Mouse (Mus musculus): ENCODE measurements at regions not wholly inside any gene's neighbourhood (a gene's known extent, or its start where the extent isn't known, plus 50 kb on each side); places are given as distances from the start of the nearest gene placed in this dataset.
"Not testable (repeated sequence)": the region's sequence is repeated elsewhere in the genome, so short reads cannot be mapped to it uniquely, and the experiment has no call there.

GRCm38 (mm10) chr5:63331186-63331585 lies 317.7 kb upstream of the Nwd2 start:
- DNase-seq (ENCODE audit: low spot score in 2 of 2): no peak

- DNase-seq (ENCODE audit: low spot score in 2 of 2): no peak
Measured at GRCm38 (mm10) chr5:63351108-63351507, 297.8 kb upstream of the Nwd2 start.

- no peak for DNase-seq (ENCODE audit: low spot score in 2 of 2)
Measured at GRCm38 (mm10) chr5:63391956-63392355, 256.9 kb upstream of the Nwd2 start.

GRCm38 (mm10) chr5:63397963-63398362 lies 250.9 kb upstream of the Nwd2 start:
- DNase-seq (ENCODE audit: low spot score in 2 of 2): no peak

GRCm38 (mm10) chr5:63430167-63430566 lies 218.7 kb upstream of the Nwd2 start:
- no peak for DNase-seq (ENCODE audit: low spot score in 2 of 2)

- no peak for DNase-seq (ENCODE audit: low spot score in 2 of 2)
Measured at GRCm38 (mm10) chr5:63444407-63444806, 204.5 kb upstream of the Nwd2 start.

GRCm38 (mm10) chr5:63445171-63445570 lies 203.7 kb upstream of the Nwd2 start:
- no peak for DNase-seq (ENCODE audit: low spot score in 2 of 2)

GRCm38 (mm10) chr5:63468526-63469268 lies 180.2 kb upstream of the Nwd2 start:
- no peak for DNase-seq (ENCODE audit: low spot score in 2 of 2)

GRCm38 (mm10) chr5:63469701-63470100 lies 179.2 kb upstream of the Nwd2 start:
- DNase-seq (ENCODE audit: low spot score in 2 of 2): no peak

GRCm38 (mm10) chr5:63473163-63473562 lies 175.7 kb upstream of the Nwd2 start:
- DNase-seq (ENCODE audit: low spot score in 2 of 2): no peak

GRCm38 (mm10) chr5:63476240-63476973 lies 172.5 kb upstream of the Nwd2 start:
- no peak for DNase-seq (ENCODE audit: low spot score in 2 of 2)

GRCm38 (mm10) chr5:63498952-63499351 lies 149.9 kb upstream of the Nwd2 start:
- peak; percentile 13 to 26 for DNase-seq (ENCODE audit: low spot score in 2 of 2)

- peak; percentile 10 to 33 for DNase-seq (ENCODE audit: low spot score in 2 of 2)
Measured at GRCm38 (mm10) chr5:63503056-63503845, 145.7 kb upstream of the Nwd2 start.

- DNase-seq (ENCODE audit: low spot score in 2 of 2): no peak
Measured at GRCm38 (mm10) chr5:63534197-63534596, 114.7 kb upstream of the Nwd2 start.

GRCm38 (mm10) chr5:63540530-63540929 lies 108.4 kb upstream of the Nwd2 start:
- no peak for DNase-seq (ENCODE audit: low spot score in 2 of 2)

GRCm38 (mm10) chr5:63545482-63545881 lies 103.4 kb upstream of the Nwd2 start:
- no peak for DNase-seq (ENCODE audit: low spot score in 2 of 2)

- DNase-seq (ENCODE audit: low spot score in 2 of 2): not testable (repeated sequence)
Measured at GRCm38 (mm10) chr5:63565891-63566290, 83.0 kb upstream of the Nwd2 start.

- no peak for DNase-seq (ENCODE audit: low spot score in 2 of 2)
Measured at GRCm38 (mm10) chr5:63575401-63575800, 73.5 kb upstream of the Nwd2 start.

- DNase-seq (ENCODE audit: low spot score in 2 of 2): no peak
Measured at GRCm38 (mm10) chr5:63579409-63579808, 69.5 kb upstream of the Nwd2 start.

- no peak for DNase-seq (ENCODE audit: low spot score in 2 of 2)
Measured at GRCm38 (mm10) chr5:63587051-63587450, 61.9 kb upstream of the Nwd2 start.

- no peak for DNase-seq (ENCODE audit: low spot score in 2 of 2)
Measured at GRCm38 (mm10) chr5:63587855-63588254, 61.0 kb upstream of the Nwd2 start.
